Mouse (Mus musculus): ENCODE data around the gene Birc5.

The Birc5 gene

DNA sequence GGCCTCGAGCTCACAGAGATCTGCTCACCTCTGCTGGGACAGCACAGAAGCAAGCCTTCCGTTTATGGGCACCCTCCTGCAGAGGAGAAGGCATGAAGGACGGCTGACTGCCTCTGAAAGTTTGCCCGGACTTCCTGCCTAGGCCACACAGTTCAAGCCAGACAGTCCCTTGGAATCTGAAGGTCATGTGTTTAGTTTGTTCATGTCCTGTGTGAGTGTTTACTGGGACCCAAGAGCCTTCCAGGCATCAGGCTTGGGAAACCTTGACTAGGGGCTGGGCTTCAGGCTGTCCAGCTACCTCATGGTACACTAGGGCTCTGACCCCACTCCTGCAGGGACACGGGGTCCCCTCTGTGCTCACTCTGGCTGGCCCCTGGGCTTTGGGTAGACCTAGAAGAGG, 36.9 kb downstream of the Birc5 start:
- DNase-seq (ENCODE audit: low read depth): no peak

DNA sequence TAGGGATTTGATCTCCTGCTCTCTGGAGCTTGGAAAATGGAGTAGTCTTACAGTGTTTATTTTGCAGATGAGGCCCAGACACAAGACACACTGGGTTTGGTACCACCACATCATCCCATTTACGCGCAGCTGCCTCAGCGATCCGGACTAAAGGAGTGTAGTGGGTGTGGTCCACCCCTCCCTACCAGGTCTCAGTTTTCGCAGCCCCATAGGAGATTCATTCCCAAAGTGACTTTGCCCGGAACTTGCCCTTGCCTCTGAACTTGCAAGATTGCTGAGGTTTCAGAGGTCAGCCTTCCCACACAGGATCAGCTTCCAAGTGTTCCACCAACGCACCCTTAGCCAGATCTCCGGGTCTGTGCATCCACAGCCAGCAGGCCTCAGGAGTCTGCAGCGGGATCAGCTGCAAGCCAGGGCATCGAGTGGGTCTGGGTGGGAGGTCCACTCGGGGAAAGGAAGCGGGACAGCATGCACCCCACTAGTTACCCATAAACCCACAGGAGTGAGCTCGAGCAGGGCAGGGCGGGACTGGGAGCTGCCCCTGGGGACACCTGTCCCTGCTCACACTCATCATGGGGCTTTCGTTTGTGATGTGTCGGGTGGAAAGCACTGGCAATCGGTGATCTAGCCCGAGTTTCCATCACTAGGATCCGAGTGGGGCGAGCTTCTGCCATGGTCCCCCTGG, 39.3 kb downstream of the Birc5 start:
- DNase-seq (ENCODE audit: low read depth): no peak

DNA sequence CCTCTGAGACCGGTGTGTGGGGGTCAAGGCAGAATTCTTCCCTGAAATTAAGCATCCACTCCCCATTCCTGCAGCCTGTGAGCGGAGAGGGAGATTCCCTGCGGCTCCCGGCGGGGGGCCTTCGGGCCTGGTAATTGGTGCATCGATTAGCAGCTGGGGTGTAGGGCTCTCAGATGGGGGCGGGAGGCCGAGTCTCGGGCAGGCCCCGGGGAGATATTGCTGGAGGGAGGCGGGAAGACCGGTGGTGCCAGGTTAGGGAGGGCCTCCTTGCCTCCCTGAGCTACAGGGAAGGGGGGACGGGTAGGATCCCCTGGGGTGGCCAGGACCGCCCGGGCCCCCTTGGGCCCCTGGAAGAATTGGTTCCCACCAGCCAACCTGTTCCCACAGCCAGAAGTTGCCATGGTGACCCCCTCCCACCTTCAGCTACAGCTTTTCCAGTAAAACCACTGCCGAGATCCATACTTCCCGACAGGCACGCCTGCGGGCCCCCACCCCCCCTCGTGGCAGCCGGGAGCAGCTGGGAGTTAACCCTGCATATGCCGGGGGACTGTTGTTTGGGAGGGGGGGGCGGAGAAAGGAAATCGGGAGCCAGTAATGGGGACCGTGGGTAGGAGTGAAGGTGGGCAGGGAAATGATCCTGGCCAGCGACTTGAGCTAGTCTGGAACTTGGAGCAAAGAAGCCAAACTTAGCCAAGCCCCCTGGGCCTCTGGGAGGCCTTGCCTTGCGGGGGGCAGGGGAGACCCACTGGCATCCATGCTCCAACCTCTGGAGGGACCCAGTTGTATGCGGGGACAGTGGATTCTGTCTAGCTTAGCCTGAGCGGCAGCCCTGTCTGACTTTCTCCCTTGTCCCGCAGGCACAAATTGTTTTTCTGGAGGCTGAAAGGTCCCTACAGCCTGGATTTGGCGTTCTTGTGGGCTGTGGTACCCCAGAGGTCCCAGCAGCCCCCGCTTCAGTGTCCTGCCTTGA, 40.1 kb downstream of the Birc5 start:
- DNase-seq (ENCODE audit: low read depth): peak; percentile 58

DNA sequence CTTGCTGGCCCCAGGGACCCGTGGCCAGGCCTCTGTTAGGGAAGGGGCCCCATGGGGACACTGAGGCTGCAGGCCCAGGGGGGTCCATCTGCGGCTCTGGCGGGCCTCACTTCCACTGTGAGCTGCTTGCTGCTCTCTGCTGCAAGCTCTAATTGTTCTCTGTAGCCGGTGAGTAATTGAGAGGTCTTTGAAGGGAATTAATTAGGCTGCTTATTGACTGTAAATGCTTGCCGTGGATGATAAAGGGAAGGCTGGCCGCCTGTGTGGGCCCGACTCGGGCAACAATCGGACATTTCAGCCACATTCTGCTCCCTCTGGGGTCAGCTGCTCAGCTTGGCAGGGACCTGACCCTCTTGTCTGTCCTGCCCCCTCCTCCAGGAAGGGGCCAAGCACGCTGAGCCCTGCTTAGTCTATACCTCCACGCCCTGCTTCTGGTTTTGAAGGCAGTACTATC, 40.9 kb downstream of the Birc5 start:
- DNase-seq (ENCODE audit: low read depth): no peak

GRCm38 (mm10) chr11:117890519-117891282, 41.6 kb downstream of the Birc5 start:
- DNase-seq (ENCODE audit: low read depth): peak; percentile 75

- DNase-seq (ENCODE audit: low read depth): no peak
Measured at GRCm38 (mm10) chr11:117891581-117892175, 42.6 kb downstream of the Birc5 start.

DNA sequence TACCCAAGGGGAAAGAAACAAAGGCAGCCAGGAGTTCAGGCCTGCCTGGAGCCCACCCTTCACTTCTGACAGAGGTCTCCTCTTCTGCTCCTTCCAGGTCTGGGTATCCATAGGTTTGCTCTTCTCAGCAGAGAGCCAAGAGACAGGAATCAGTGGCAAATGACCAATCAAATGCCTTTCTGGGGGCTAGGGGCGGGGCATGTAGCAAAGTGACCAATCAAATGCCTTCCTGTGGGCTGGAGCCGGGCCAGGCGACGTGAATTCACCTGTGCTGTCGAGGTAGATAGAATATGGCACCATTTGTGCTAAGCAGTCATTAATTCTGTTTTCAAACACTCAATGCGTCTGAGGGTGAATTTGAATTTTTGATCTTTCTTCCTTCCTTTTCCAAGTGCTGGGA, 43.1 kb downstream of the Birc5 start:
- DNase-seq (ENCODE audit: low read depth): no peak

DNA sequence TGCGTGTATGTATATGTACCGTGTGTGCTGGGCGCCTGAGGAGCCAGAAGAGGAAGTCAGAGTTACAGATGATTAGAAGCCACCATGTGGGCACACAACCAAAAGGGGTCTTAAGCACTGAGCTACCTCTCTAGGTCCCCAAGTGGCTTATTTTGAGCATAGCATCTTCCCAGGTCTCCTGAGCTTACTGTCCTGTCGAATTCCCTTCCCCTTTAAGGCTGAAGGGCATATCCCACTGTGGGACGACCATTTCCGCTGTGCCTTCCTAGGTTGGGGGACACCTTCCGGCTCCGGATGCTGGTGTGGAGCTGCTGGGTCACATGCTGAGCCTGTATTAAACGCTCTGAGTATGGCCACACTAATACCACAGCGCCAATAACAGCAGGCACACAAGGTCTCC, 45.6 kb downstream of the Birc5 start:
- no peak for DNase-seq (ENCODE audit: low read depth)

DNA sequence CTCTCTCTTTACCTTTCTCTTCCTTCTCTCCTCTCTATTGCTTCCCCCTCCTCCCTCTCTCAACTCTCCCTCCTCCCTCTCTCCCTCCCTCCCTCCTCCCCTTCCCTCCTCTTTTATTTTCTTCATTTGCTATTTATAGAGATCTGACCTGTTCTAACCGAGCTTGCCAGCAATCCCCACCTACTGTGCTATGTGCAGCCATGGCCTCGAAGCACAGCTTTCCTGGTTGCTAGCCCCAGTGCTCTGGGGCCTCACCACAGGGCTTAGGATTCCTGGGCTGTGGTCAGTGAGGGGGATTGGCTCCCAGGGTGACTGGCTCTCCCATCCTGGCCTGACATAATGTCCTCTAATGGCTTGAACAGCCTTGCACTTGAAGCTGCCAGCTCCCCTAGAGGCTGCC, 47.5 kb downstream of the Birc5 start:
- peak; percentile 55 for DNase-seq (ENCODE audit: low read depth)

GRCm38 (mm10) chr11:117902282-117902681, 53.2 kb downstream of the Birc5 start:
- no peak for DNase-seq (ENCODE audit: low read depth)

GRCm38 (mm10) chr11:117904442-117904841, 55.4 kb downstream of the Birc5 start:
- no peak for DNase-seq (ENCODE audit: low read depth)
